Mouse (Mus musculus) midbrain, embryonic 10.5 days (tissue): ENCODE results near the gene Smok3c. TPM values are rescaled to one million over a fixed set of nuclear protein-coding genes. Genes with fewer than 3 reads are reported as not detected.

Source experiments
- DNase-seq: peaks from one replicate; pipeline ENCODE4 v3.0.0-alpha.2; 2017; ENCODE audit warnings: low spot score
- H3K27ac ChIP-seq: fragments of 300-500 bp; sonication (generic); replicated peaks from 2 replicates; pipeline ENCODE4 v1.5.1; 2016; ENCODE audit warnings: mild to moderate bottlenecking
- H3K27me3 ChIP-seq: fragments of 300-500 bp; sonication (generic); 2 replicates; pipeline ENCODE4 v1.6.1; 2016; ENCODE audit warnings: low read depth, mild to moderate bottlenecking; ENCODE audit not compliant: poor library complexity, severe bottlenecking
- H3K36me3 ChIP-seq: fragments of 300-500 bp; sonication (generic); 2 replicates; pipeline ENCODE4 v1.6.1; 2016; ENCODE audit warnings: mild to moderate bottlenecking, moderate library complexity
- H3K4me1 ChIP-seq: fragments of 300-500 bp; sonication (generic); 2 replicates; pipeline ENCODE4 v1.6.1; 2016
- H3K4me3 ChIP-seq: fragments of 300-500 bp; sonication (generic); 2 replicates; pipeline ENCODE4 v1.5.1; 2016; ENCODE audit warnings: mild to moderate bottlenecking, moderate library complexity
- H3K9me3 ChIP-seq: fragments of 300-500 bp; sonication (generic); replicated peaks from 2 replicates; pipeline ENCODE4 v1.6.1; 2016; ENCODE audit warnings: mild to moderate bottlenecking
- WGBS: fragments of 180-500 bp; shearing (Covaris S2); methylation state at CpG from one replicate; pipeline ENCODE4 v1.1.7; 2016; 5-methylcytosine and 5-hydroxymethylcytosine counted together
- polyA plus RNA-seq: library from polyadenylated mRNA; unstranded; fragments of >200 nt; fragmentation: Nextera tagmentation; extraction: Ambion mirVana; gene quantifications from 2 replicates; pipeline ENCODE4 v1.2.1, GENCODE M21; 2016

Gene Smok3c
- polyA plus RNA-seq, 1 experiment from 2014 or later: not detected

- no peak for DNase-seq
- H3K36me3 ChIP-seq: peaks cover 21% of the 10 kb centered on the region
- H3K4me3 ChIP-seq: no peak overlapping the region
- H3K27ac ChIP-seq: no peak overlapping the region
- H3K27me3 ChIP-seq: no peaks in the 10 kb centered on the region
- H3K9me3 ChIP-seq: no peaks in the 10 kb centered on the region
- H3K4me1 ChIP-seq: peaks cover 14% of the 10 kb centered on the region
- WGBS: 94% methylated on average over 2 of the region's 2 CpGs
Observed at GRCm38 (mm10) chr5:138083936-138084335, 30.9 kb downstream of the Smok3c start.

GRCm38 (mm10) chr5:138084507-138084906, 31.5 kb downstream of the Smok3c start:
- WGBS: 65% methylated on average over 2 of the region's 2 CpGs
- Histone ChIP-seq H3K4me1 (peaks cover 14% of the 10 kb centered on the region), H3K4me3 (peak overlapping the region; percentile 84), H3K9me3 (no peaks in the 10 kb centered on the region), H3K27ac (peak overlapping the region; percentile 98), H3K36me3 (peaks cover 27% of the 10 kb centered on the region), H3K27me3 (no peaks in the 10 kb centered on the region)
- DNase-seq: peak; percentile 14

- 0% methylated on average over 27 of the region's 27 CpGs for WGBS
- Histone ChIP-seq H3K27ac (peak within 1 kb of the TSS; percentile 98), H3K27me3 (no peaks in the 10 kb centered on the region), H3K36me3 (peaks cover 27% of the 10 kb centered on the region), H3K4me1 (peaks cover 14% of the 10 kb centered on the region), H3K4me3 (peak within 1 kb of the TSS; percentile 84), H3K9me3 (no peaks in the 10 kb centered on the region)
- peak; percentile 89 for DNase-seq
Observed at GRCm38 (mm10) chr5:138084996-138085395, 32.0 kb downstream of the Smok3c start, which contains the start of gene Zkscan1. Gene Zkscan1 (plus strand): TSS chr5:138085084.

- WGBS: under 1% methylated on average over 18 of the region's 18 CpGs
- no peaks in the 10 kb centered on the region for H3K27me3 ChIP-seq
- peaks cover 27% of the 10 kb centered on the region for H3K36me3 ChIP-seq
- H3K9me3 ChIP-seq: no peaks in the 10 kb centered on the region
- peak overlapping the region; percentile 84 for H3K4me3 ChIP-seq
- H3K27ac ChIP-seq: peak overlapping the region; percentile 98
- DNase-seq: no peak
- peaks cover 14% of the 10 kb centered on the region for H3K4me1 ChIP-seq
Observed at GRCm38 (mm10) chr5:138085421-138085911, 32.5 kb downstream of the Smok3c start.

- peak overlapping the region; percentile 84 for H3K4me3 ChIP-seq
- no peaks in the 10 kb centered on the region for H3K27me3 ChIP-seq
- no peaks in the 10 kb centered on the region for H3K9me3 ChIP-seq
- H3K36me3 ChIP-seq: peaks cover 30% of the 10 kb centered on the region
- WGBS: 81% methylated on average over 3 of the region's 3 CpGs
- DNase-seq: no peak
- peaks cover 14% of the 10 kb centered on the region for H3K4me1 ChIP-seq
- H3K27ac ChIP-seq: no peak overlapping the region
Observed at GRCm38 (mm10) chr5:138086842-138087241, 33.8 kb downstream of the Smok3c start.

GRCm38 (mm10) chr5:138088366-138088765, 35.4 kb downstream of the Smok3c start:
- Histone ChIP-seq H3K27ac (no peak overlapping the region), H3K4me3 (no peak overlapping the region), H3K27me3 (no peaks in the 10 kb centered on the region), H3K9me3 (no peaks in the 10 kb centered on the region), H3K4me1 (peaks cover 14% of the 10 kb centered on the region), H3K36me3 (peaks cover 43% of the 10 kb centered on the region)
- DNase-seq: no peak
- whole genome bisulfite sequencing: 88% methylated on average over 3 of the region's 3 CpGs

GRCm38 (mm10) chr5:138089108-138089551, 36.1 kb downstream of the Smok3c start:
- Histone ChIP-seq H3K27me3 (no peaks in the 10 kb centered on the region), H3K4me3 (no peak overlapping the region), H3K36me3 (peaks cover 51% of the 10 kb centered on the region), H3K27ac (no peak overlapping the region), H3K4me1 (peaks cover 14% of the 10 kb centered on the region), H3K9me3 (no peaks in the 10 kb centered on the region)
- no peak for DNase-seq
- 95% methylated on average over 6 of the region's 6 CpGs for WGBS

GRCm38 (mm10) chr5:138090271-138090670, 37.3 kb downstream of the Smok3c start:
- Histone ChIP-seq H3K4me3 (no peak overlapping the region), H3K27ac (no peak overlapping the region), H3K4me1 (peaks cover 14% of the 10 kb centered on the region), H3K9me3 (no peaks in the 10 kb centered on the region), H3K36me3 (peaks cover 62% of the 10 kb centered on the region), H3K27me3 (no peaks in the 10 kb centered on the region)
- peak; percentile 18 for DNase-seq
- WGBS: 93% methylated on average over 3 of the region's 3 CpGs

- 96% methylated on average over 5 of the region's 5 CpGs for WGBS
- Histone ChIP-seq H3K27ac (no peak overlapping the region), H3K27me3 (no peaks in the 10 kb centered on the region), H3K4me1 (peaks cover 14% of the 10 kb centered on the region), H3K4me3 (no peak overlapping the region), H3K9me3 (no peaks in the 10 kb centered on the region), H3K36me3 (peaks cover 67% of the 10 kb centered on the region)
- DNase-seq: no peak
Observed at GRCm38 (mm10) chr5:138090737-138091136, 37.7 kb downstream of the Smok3c start.

GRCm38 (mm10) chr5:138092771-138093170, 39.8 kb downstream of the Smok3c start:
- Histone ChIP-seq H3K27me3 (no peaks in the 10 kb centered on the region), H3K9me3 (no peaks in the 10 kb centered on the region), H3K4me3 (no peak overlapping the region), H3K27ac (no peak overlapping the region), H3K36me3 (peaks cover 78% of the 10 kb centered on the region), H3K4me1 (no peaks in the 10 kb centered on the region)
- no peak for DNase-seq
- WGBS: 96% methylated on average over 4 of the region's 4 CpGs

- 97% methylated on average over 6 of the region's 6 CpGs for WGBS
- Histone ChIP-seq H3K9me3 (no peaks in the 10 kb centered on the region; the same call in 1 of the 2 replicates), H3K36me3 (peaks cover 78% of the 10 kb centered on the region)
Observed at GRCm38 (mm10) chr5:138094474-138094873, 41.5 kb downstream of the Smok3c start.

GRCm38 (mm10) chr5:138104976-138105375, 52.0 kb downstream of the Smok3c start:
- peaks cover 57% of the 10 kb centered on the region for H3K36me3 ChIP-seq
- WGBS: 91% methylated on average over 2 of the region's 2 CpGs
- no peak overlapping the region for H3K27ac ChIP-seq
- no peaks in the 10 kb centered on the region for H3K27me3 ChIP-seq
- H3K4me1 ChIP-seq: peaks cover 7% of the 10 kb centered on the region
- no peak for DNase-seq
- H3K9me3 ChIP-seq: no peaks in the 10 kb centered on the region
- no peak overlapping the region for H3K4me3 ChIP-seq

More at GRCm38 (mm10) chr5:138094474-138094873, 41.5 kb downstream of the Smok3c start:
- no peaks in the 10 kb centered on the region for H3K27me3 ChIP-seq
- H3K4me3 ChIP-seq: no peak overlapping the region
- no peak overlapping the region for H3K27ac ChIP-seq
- H3K4me1 ChIP-seq: no peaks in the 10 kb centered on the region
- no peak for DNase-seq

GRCm38 (mm10) chr5:138107130-138107529, 54.1 kb downstream of the Smok3c start:
- WGBS: 70% methylated on average over 3 of the region's 3 CpGs

More at GRCm38 (mm10) chr5:138107130-138107529, 54.1 kb downstream of the Smok3c start:
- no peak for DNase-seq
- H3K9me3 ChIP-seq: no peaks in the 10 kb centered on the region
- no peak overlapping the region for H3K27ac ChIP-seq
- no peak overlapping the region for H3K4me3 ChIP-seq
- peaks cover 36% of the 10 kb centered on the region for H3K36me3 ChIP-seq
- H3K27me3 ChIP-seq: no peaks in the 10 kb centered on the region
- H3K4me1 ChIP-seq: peaks cover 7% of the 10 kb centered on the region
